Mouse (Mus musculus): ENCODE data around the gene Ythdc1. TPM values are rescaled to one million over a fixed set of nuclear protein-coding genes. Genes with fewer than 3 reads are reported as not detected.

The Ythdc1 gene
- polyA plus RNA-seq, 1 experiment from 2014 or later, result 31.5 TPM

Other genes starting within 250 kb of the Ythdc1 start
- not detected in 2 replicates for gene Tmprss11f, start 171.8 kb upstream of the Ythdc1 start, polyA plus RNA-seq (2014; fragmentation: Nextera tagmentation; extraction: Ambion mirVana)
- not detected in 2 replicates for gene Tmprss11b, start 127.9 kb upstream of the Ythdc1 start, polyA plus RNA-seq (2014; fragmentation: Nextera tagmentation; extraction: Ambion mirVana)
- gene Tmprss11e, start 58.4 kb upstream of the Ythdc1 start, polyA plus RNA-seq (2014; fragmentation: Nextera tagmentation; extraction: Ambion mirVana), result not detected in 2 replicates
- gene Ugt2b34, start 102.7 kb downstream of the Ythdc1 start, polyA plus RNA-seq (2014; fragmentation: Nextera tagmentation; extraction: Ambion mirVana), result not detected in 2 replicates
- gene Ugt2b1, start 122.3 kb downstream of the Ythdc1 start, polyA plus RNA-seq (2014; fragmentation: Nextera tagmentation; extraction: Ambion mirVana), result not detected in 2 replicates
- gene Ugt2b35, start 196.6 kb downstream of the Ythdc1 start, polyA plus RNA-seq (2014; fragmentation: Nextera tagmentation; extraction: Ambion mirVana), result not detected in 2 replicates